ENCODE assay signal across 26 mouse cellular contexts in the genomic region with DNA sequence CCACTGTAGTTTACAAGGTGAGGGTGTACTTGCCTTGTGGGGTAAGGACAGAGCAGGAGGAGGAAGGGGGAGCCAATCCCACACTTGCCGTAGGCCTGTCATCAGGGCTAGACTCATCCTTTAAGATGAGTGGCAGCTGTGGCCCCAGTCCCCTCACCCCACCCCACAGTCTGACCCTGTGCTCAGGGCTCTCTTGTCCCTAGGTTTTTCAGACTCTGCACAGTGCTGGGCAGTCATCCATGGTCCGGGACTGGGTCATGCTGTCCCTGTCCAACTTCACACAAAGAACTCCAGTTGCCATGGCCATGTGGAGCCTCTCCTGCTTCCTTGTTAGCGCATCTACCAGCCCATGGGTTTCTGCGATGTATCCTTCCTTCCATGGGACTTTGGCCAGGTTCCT. TPM values are rescaled to one million over a fixed set of nuclear protein-coding genes. Genes with fewer than 3 reads are reported as not detected.
DNase-seq lines count a peak whose midpoint lies in the region; ATAC-seq lines count a peak whose summit lies in the region.
"Had no signal": no experiment of that assay in that cellular context is flagged by ENCODE, and none has a peak within 500 bp of the region (broad histone marks: within the 10 kb centered on the region; RNA-seq: fewer than 3 reads in every experiment).

No protein-coding gene starts in this region.

- H3K27me3 ChIP-seq in embryonic facial prominence, embryonic 13.5 days = no peaks in the 10 kb centered on the region
- H3K27me3 ChIP-seq in embryonic facial prominence, embryonic 10.5 days (replicated peaks; ENCODE audit: low read depth, poor library complexity, severe bottlenecking) = no peaks in the 10 kb centered on the region
- H3K27me3 ChIP-seq in hindbrain, embryonic 16.5 days (replicated peaks; ENCODE audit: control insufficient read depth, insufficient read depth, low read length) = no peaks in the 10 kb centered on the region
- no peaks in the 10 kb centered on the region for H3K27me3 ChIP-seq in hindbrain, embryonic 11.5 days (ENCODE audit: control insufficient read depth, insufficient read depth, low read length)
- H3K27me3 ChIP-seq in limb, embryonic 13.5 days = no peaks in the 10 kb centered on the region
- H3K27me3 ChIP-seq in limb, embryonic 10.5 days (ENCODE audit: low read depth, poor library complexity, severe bottlenecking) = no peaks in the 10 kb centered on the region
- H3K27me3 ChIP-seq in megakaryocyte, embryonic 14.5 days (replicated peaks) = no peaks in the 10 kb centered on the region
- H3K27me3 ChIP-seq: embryonic facial prominence, embryonic 15.5 days; heart, embryonic 12.5 days had no signal

- H3K4me1 ChIP-seq in embryonic facial prominence, embryonic 13.5 days = 0 out of 2 replicates have a peak, but pooled peaks cover 8% of the 10 kb centered on the region
- no peaks in the 10 kb centered on the region for H3K4me1 ChIP-seq in embryonic facial prominence, embryonic 10.5 days
- no peaks in the 10 kb centered on the region for H3K4me1 ChIP-seq in hindbrain, embryonic 16.5 days (ENCODE audit: control insufficient read depth, insufficient read depth, low read depth, low read length)
- no peaks in the 10 kb centered on the region for H3K4me1 ChIP-seq in hindbrain, embryonic 11.5 days (replicated peaks; ENCODE audit: control insufficient read depth, insufficient read depth, low read length)
- H3K4me1 ChIP-seq in limb, embryonic 13.5 days = peaks cover 4% of the 10 kb centered on the region; the same call in 1 of the 2 replicates
- no peaks in the 10 kb centered on the region for H3K4me1 ChIP-seq in limb, embryonic 10.5 days
- H3K4me1 ChIP-seq in megakaryocyte, embryonic 14.5 days = peaks cover 91% of the 10 kb centered on the region

- peaks cover 82% of the 10 kb centered on the region for H3K36me3 ChIP-seq in embryonic facial prominence, embryonic 13.5 days
- H3K36me3 ChIP-seq in embryonic facial prominence, embryonic 10.5 days (replicated peaks) = peaks cover 93% of the 10 kb centered on the region
- peaks cover 27% of the 10 kb centered on the region for H3K36me3 ChIP-seq in hindbrain, embryonic 16.5 days (ENCODE audit: control insufficient read depth, insufficient read depth, low read length)
- H3K36me3 ChIP-seq in hindbrain, embryonic 11.5 days (ENCODE audit: control insufficient read depth, insufficient read depth, low read length) = peaks cover 10% of the 10 kb centered on the region; the same call in 1 of the 2 replicates
- peaks cover 85% of the 10 kb centered on the region for H3K36me3 ChIP-seq in limb, embryonic 13.5 days
- H3K36me3 ChIP-seq in limb, embryonic 10.5 days = peaks cover 85% of the 10 kb centered on the region
- H3K36me3 ChIP-seq in megakaryocyte, embryonic 14.5 days (replicated peaks; ENCODE audit: low read length) = peaks cover 91% of the 10 kb centered on the region

- H3K4me3 ChIP-seq in embryonic facial prominence, embryonic 13.5 days = no peak overlapping the region
- no peak overlapping the region for H3K4me3 ChIP-seq in embryonic facial prominence, embryonic 10.5 days
- H3K4me3 ChIP-seq in hindbrain, embryonic 16.5 days (ENCODE audit: low read length) = no peak overlapping the region
- no peak overlapping the region for H3K4me3 ChIP-seq in hindbrain, embryonic 11.5 days (ENCODE audit: low read depth, low read length)
- no peak overlapping the region for H3K4me3 ChIP-seq in limb, embryonic 13.5 days
- no peak overlapping the region for H3K4me3 ChIP-seq in limb, embryonic 10.5 days
- peak overlapping the region; percentile 71 for H3K4me3 ChIP-seq in megakaryocyte, embryonic 14.5 days (replicated peaks)
- H3K4me3 ChIP-seq: embryonic facial prominence, embryonic 15.5 days; gastrocnemius, adult 2 months; heart, embryonic 12.5 days had no signal

- H3K27ac ChIP-seq in embryonic facial prominence, embryonic 13.5 days = no peak overlapping the region
- H3K27ac ChIP-seq in embryonic facial prominence, embryonic 10.5 days (replicated peaks) = no peak overlapping the region
- H3K27ac ChIP-seq in hindbrain, embryonic 16.5 days (ENCODE audit: low read depth, low read length) = no peak overlapping the region
- H3K27ac ChIP-seq in hindbrain, embryonic 11.5 days (ENCODE audit: low read depth, low read length) = no peak overlapping the region
- no peak overlapping the region for H3K27ac ChIP-seq in limb, embryonic 13.5 days
- no peak overlapping the region for H3K27ac ChIP-seq in limb, embryonic 10.5 days
- H3K27ac ChIP-seq: embryonic facial prominence, embryonic 15.5 days; gastrocnemius, adult 2 months; hindbrain, embryonic 14.5 days had no signal

- peak; percentile 63; the same call in 1 of the 2 replicates for ATAC-seq in embryonic facial prominence, embryonic 13.5 days (ENCODE audit: insufficient number of reproducible peaks, insufficient read depth, low FRiP score, low TSS enrichment, low read depth)
- ATAC-seq in hindbrain, embryonic 16.5 days = peak; percentile 50; the same call in 1 of the 2 replicates
- ATAC-seq in hindbrain, embryonic 11.5 days (ENCODE audit: low FRiP score) = no peak
- ATAC-seq in limb, embryonic 13.5 days (ENCODE audit: low FRiP score, low read depth) = peak; percentile 38; the same call in 1 of the 2 replicates
- no peak for ATAC-seq in megakaryocyte, adult 5-6 weeks (ENCODE audit: poor library complexity, severe bottlenecking)
- ATAC-seq: activated CD4-positive, CD25-positive, alpha-beta regulatory T cell, adult 4 months; forebrain, embryonic 14.5 days; forebrain, postnatal 0 days; inflammation-experienced regulatory T-cells, adult 6 months had no signal

- no peak overlapping the region for H3K9ac ChIP-seq in embryonic facial prominence, embryonic 13.5 days
- H3K9ac ChIP-seq in hindbrain, embryonic 16.5 days (ENCODE audit: low read depth, low read length) = no peak overlapping the region
- no peak overlapping the region for H3K9ac ChIP-seq in hindbrain, embryonic 11.5 days (ENCODE audit: low read depth, low read length)
- H3K9ac ChIP-seq in limb, embryonic 13.5 days = no peak overlapping the region
- H3K9ac ChIP-seq: embryonic facial prominence, embryonic 15.5 days; forebrain, postnatal 0 days; heart, embryonic 12.5 days; hindbrain, embryonic 14.5 days had no signal

- DNase-seq in embryonic facial prominence, embryonic 10.5 days (ENCODE audit: low spot score) = no peak
- DNase-seq in hindbrain, embryonic 11.5 days (ENCODE audit: low spot score) = no peak
- DNase-seq in limb, embryonic 10.5 days (ENCODE audit: low spot score) = no peak
- DNase-seq: adrenal gland, adult 8-10 months; adrenal gland, postnatal 25 days; cerebellum, adult 11-12 months; cerebellum, adult 8-10 months; cerebellum, postnatal 36 days; embryo, embryonic 11 days; forebrain, postnatal 0 days; gastrocnemius, adult 2 months; gastrocnemius, postnatal 14 days; heart, adult 18-20 months; heart, postnatal 14 days; heart, postnatal 4 days had no signal

- WGBS in embryonic facial prominence, embryonic 13.5 days = 94% methylated on average over 4 of the region's 4 CpGs
- 92% methylated on average over 4 of the region's 4 CpGs for WGBS in embryonic facial prominence, embryonic 10.5 days
- WGBS in hindbrain, embryonic 16.5 days = 86% methylated on average over 4 of the region's 4 CpGs
- WGBS in hindbrain, embryonic 11.5 days = 88% methylated on average over 4 of the region's 4 CpGs
- WGBS in limb, embryonic 13.5 days = 95% methylated on average over 4 of the region's 4 CpGs
- WGBS in limb, embryonic 10.5 days = 93% methylated on average over 4 of the region's 4 CpGs

- H3K4me2 ChIP-seq in embryonic facial prominence, embryonic 13.5 days = no peak overlapping the region
- H3K4me2 ChIP-seq in hindbrain, embryonic 16.5 days (ENCODE audit: low read length) = no peak overlapping the region
- no peak overlapping the region for H3K4me2 ChIP-seq in hindbrain, embryonic 11.5 days (replicated peaks; ENCODE audit: low read depth, low read length)
- H3K4me2 ChIP-seq in limb, embryonic 13.5 days (replicated peaks) = no peak overlapping the region
- H3K4me2 ChIP-seq: embryonic facial prominence, embryonic 15.5 days; heart, embryonic 12.5 days; hindbrain, embryonic 14.5 days had no signal

- no peaks in the 10 kb centered on the region for H3K9me3 ChIP-seq in embryonic facial prominence, embryonic 13.5 days
- H3K9me3 ChIP-seq in embryonic facial prominence, embryonic 10.5 days = no peaks in the 10 kb centered on the region
- H3K9me3 ChIP-seq in hindbrain, embryonic 16.5 days (ENCODE audit: control insufficient read depth, low read length) = no peaks in the 10 kb centered on the region
- H3K9me3 ChIP-seq in hindbrain, embryonic 11.5 days (ENCODE audit: control insufficient read depth, low read length) = no peaks in the 10 kb centered on the region
- H3K9me3 ChIP-seq in limb, embryonic 13.5 days = no peaks in the 10 kb centered on the region
- no peaks in the 10 kb centered on the region for H3K9me3 ChIP-seq in limb, embryonic 10.5 days (replicated peaks)
- no peaks in the 10 kb centered on the region for H3K9me3 ChIP-seq in megakaryocyte, embryonic 14.5 days
- H3K9me3 ChIP-seq: embryonic facial prominence, embryonic 15.5 days; heart, embryonic 12.5 days had no signal

RNA-seq across cellular contexts. Expression of a gene that starts 0.6 kb away (rescaled TPM):
- 0.48 and 0.60 TPM in 2 replicates for polyA plus RNA-seq in embryonic facial prominence, embryonic 13.5 days (2015; fragmentation: Nextera tagmentation; extraction: Ambion mirVana)
- 0.63 and 1.2 TPM in 2 replicates for polyA plus RNA-seq in embryonic facial prominence, embryonic 10.5 days (2016; fragmentation: Nextera tagmentation; extraction: Ambion mirVana)
- 6.1 and 6.9 TPM in 2 replicates for polyA plus RNA-seq in hindbrain, embryonic 16.5 days (2015; fragmentation: Nextera tagmentation; extraction: Ambion mirVana)
- polyA plus RNA-seq in hindbrain, embryonic 11.5 days (2014; fragmentation: Nextera tagmentation; extraction: Ambion mirVana) = 1.7 and 2.7 TPM in 2 replicates
- 0.47 and 0.66 TPM in 2 replicates for polyA plus RNA-seq in limb, embryonic 13.5 days (2015; fragmentation: Nextera tagmentation; extraction: Ambion mirVana)
- 0.25 and 0.46 TPM in 2 replicates for polyA plus RNA-seq in limb, embryonic 10.5 days (2016; fragmentation: Nextera tagmentation; extraction: Ambion mirVana)
- polyA plus RNA-seq in megakaryocyte, embryonic 14.5 days (2012; ENCODE audit: insufficient read depth, low replicate concordance) = 15.3 and 26.3 TPM in 2 replicates
- total RNA-seq in megakaryocyte, adult 5-6 weeks (2015) = 0.80 and 1.2 TPM in 2 replicates
- 0.44 TPM in 1 of 2 replicates, not detected in the other for total RNA-seq in megakaryocyte, adult 5-6 weeks (2017)

RNA-seq across cellular contexts. Expression of a gene that starts 42.0 kb away (rescaled TPM):
- 48.9 and 50.7 TPM in 2 replicates for polyA plus RNA-seq in embryonic facial prominence, embryonic 13.5 days (2015; fragmentation: Nextera tagmentation; extraction: Ambion mirVana)
- 52.7 and 54.5 TPM in 2 replicates for polyA plus RNA-seq in embryonic facial prominence, embryonic 10.5 days (2016; fragmentation: Nextera tagmentation; extraction: Ambion mirVana)
- polyA plus RNA-seq in hindbrain, embryonic 16.5 days (2015; fragmentation: Nextera tagmentation; extraction: Ambion mirVana) = 40.3 and 41.1 TPM in 2 replicates
- polyA plus RNA-seq in hindbrain, embryonic 11.5 days (2014; fragmentation: Nextera tagmentation; extraction: Ambion mirVana) = 37.1 and 41.4 TPM in 2 replicates
- 50.4 and 54.0 TPM in 2 replicates for polyA plus RNA-seq in limb, embryonic 13.5 days (2015; fragmentation: Nextera tagmentation; extraction: Ambion mirVana)
- polyA plus RNA-seq in limb, embryonic 10.5 days (2016; fragmentation: Nextera tagmentation; extraction: Ambion mirVana) = 42.7 and 53.8 TPM in 2 replicates
- 37.1 and 38.7 TPM in 2 replicates for polyA plus RNA-seq in megakaryocyte, embryonic 14.5 days (2012; ENCODE audit: insufficient read depth, low replicate concordance)
- 5.7 and 8.5 TPM in 2 replicates for total RNA-seq in megakaryocyte, adult 5-6 weeks (2015)
- total RNA-seq in megakaryocyte, adult 5-6 weeks (2017) = 6.2 and 7.1 TPM in 2 replicates

Comparison
In these comparisons a context has a peak if more than half of its experiments do, and no peak if none do; other contexts are left out.
1. ATAC-seq: peak in embryonic facial prominence, embryonic 13.5 days (single experiment), hindbrain, embryonic 16.5 days (single experiment) and limb, embryonic 13.5 days (single experiment); none in hindbrain, embryonic 11.5 days (single experiment) and megakaryocyte, adult 5-6 weeks (single experiment).